22 mouse cellular contexts compared by ENCODE assay signal in the genomic region with DNA sequence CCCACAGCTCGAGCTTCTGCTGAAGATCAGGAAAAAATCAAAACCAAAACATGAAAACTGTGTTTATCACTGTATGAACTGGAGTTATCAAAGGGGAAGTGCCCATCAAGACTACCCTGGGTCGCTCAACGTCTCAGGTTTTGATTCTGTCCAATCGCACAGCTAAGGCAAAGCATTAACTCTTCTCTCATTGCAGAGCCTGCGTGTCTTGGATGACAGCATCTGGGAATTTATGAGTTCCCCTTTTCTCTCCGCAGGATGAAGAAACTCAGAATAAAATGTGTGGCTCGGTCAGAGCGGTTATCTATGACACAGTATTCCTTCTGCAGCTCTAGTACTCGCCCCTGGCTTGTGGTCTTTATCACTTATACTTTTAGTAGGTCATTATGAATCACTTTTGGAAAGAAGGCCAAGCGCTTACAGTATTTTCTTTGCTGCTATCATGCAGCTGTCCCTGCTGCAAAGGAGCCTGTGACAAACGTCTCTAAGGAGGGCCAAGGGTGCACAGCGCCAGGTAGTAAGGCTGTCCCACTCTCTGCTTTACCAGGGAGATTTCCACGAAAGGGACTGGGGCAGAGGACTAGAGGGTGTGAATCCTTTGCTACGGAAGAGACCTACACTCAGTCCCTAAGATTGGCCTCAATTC. TPM values are rescaled to one million over a fixed set of nuclear protein-coding genes. Genes with fewer than 3 reads are reported as not detected.
DNase-seq lines count a peak whose midpoint lies in the region; ATAC-seq and TF ChIP-seq lines count a peak whose summit lies in the region.
"Had no signal": no experiment of that assay in that cellular context is flagged by ENCODE, and none has a peak within 500 bp of the region (broad histone marks: within the 10 kb centered on the region; RNA-seq: fewer than 3 reads in every experiment).

No protein-coding gene starts in this region.

- no peaks in the 10 kb centered on the region for H3K27me3 ChIP-seq in liver, postnatal 0 days (ENCODE audit: insufficient read depth, low read length)
- H3K27me3 ChIP-seq: embryonic facial prominence, embryonic 15.5 days; forebrain, embryonic 12.5 days; limb, embryonic 12.5 days had no signal

- no peak for TF ChIP-seq CTCF in liver, postnatal 0 days (IDR thresholded peaks at IDR 0.05; ENCODE audit: low read depth)

- H3K9ac ChIP-seq in liver, postnatal 0 days (replicated peaks) = no peak overlapping the region
- H3K9ac ChIP-seq: embryonic facial prominence, embryonic 15.5 days; forebrain, embryonic 12.5 days; hindbrain, embryonic 14.5 days; limb, embryonic 12.5 days; liver, embryonic 14.5 days had no signal

- no peaks in the 10 kb centered on the region for H3K36me3 ChIP-seq in liver, postnatal 0 days (replicated peaks; ENCODE audit: insufficient read depth, low read length)
- H3K36me3 ChIP-seq: embryonic facial prominence, embryonic 15.5 days; forebrain, embryonic 12.5 days; limb, embryonic 12.5 days had no signal

- peak; percentile 27 to 33 for DNase-seq in adrenal gland, postnatal 36 days
- DNase-seq in adrenal gland, postnatal 4 days (ENCODE audit: low spot score in 2 of 2) = no peak
- no peak for DNase-seq in liver, postnatal 0 days
- DNase-seq in liver = no peak
- peak; percentile 52 for DNase-seq in c-Kit-positive CD71-negative TER-119-negative erythroid progenitor cells, embryonic 14.5 days (ENCODE audit: low read depth)
- DNase-seq in embryo, embryonic 10.5 days (ENCODE audit: low spot score) = no peak
- DNase-seq in kidney, postnatal 4 days = no peak
- DNase-seq: B cell, adult 2 months; cerebellum, adult 9-10 months; embryo, embryonic 11 days; gastrocnemius, postnatal 25 days; thymus, adult 18-20 months had no signal

- no peak for TF ChIP-seq EP300 in liver, postnatal 0 days (IDR thresholded peaks at IDR 0.05; ENCODE audit: low read depth)

- ATAC-seq in liver, postnatal 0 days = peak; percentile 38; the same call in 1 of the 2 replicates
- ATAC-seq in megakaryocyte-erythroid progenitor cell, adult 5-6 weeks (replicated peaks; ENCODE audit: low FRiP score, low TSS enrichment, poor library complexity, severe bottlenecking) = peak; percentile 60
- ATAC-seq: intestine, embryonic 16.5 days; lung, postnatal 0 days had no signal

- H3K4me3 ChIP-seq in liver, postnatal 0 days (ENCODE audit: low read depth, low read length) = no peak overlapping the region
- H3K4me3 ChIP-seq: embryonic facial prominence, embryonic 15.5 days; forebrain, embryonic 12.5 days; limb, embryonic 12.5 days had no signal

- H3K27ac ChIP-seq in liver, postnatal 0 days (ENCODE audit: low read depth) = no peak overlapping the region
- H3K27ac ChIP-seq: embryonic facial prominence, embryonic 15.5 days; forebrain, embryonic 12.5 days; hindbrain, embryonic 14.5 days; limb, embryonic 12.5 days; liver, embryonic 14.5 days had no signal

- H3K4me2 ChIP-seq in liver, postnatal 0 days (ENCODE audit: low read depth, low read length) = 0 out of 2 replicates have a peak overlapping the region, but pooled peaks have one; percentile 6
- H3K4me2 ChIP-seq: embryonic facial prominence, embryonic 15.5 days; forebrain, embryonic 12.5 days; hindbrain, embryonic 14.5 days; limb, embryonic 12.5 days had no signal

- H3K4me1 ChIP-seq in liver, postnatal 0 days (ENCODE audit: insufficient read depth) = peaks cover 8% of the 10 kb centered on the region
- H3K4me1 ChIP-seq: forebrain, embryonic 12.5 days; limb, embryonic 12.5 days had no signal

- H3K9me3 ChIP-seq in liver, postnatal 0 days (ENCODE audit: low read length) = no peaks in the 10 kb centered on the region
- H3K9me3 ChIP-seq: embryonic facial prominence, embryonic 15.5 days; forebrain, embryonic 12.5 days; limb, embryonic 12.5 days had no signal

- WGBS in liver, postnatal 0 days (ENCODE audit: insufficient replicate concordance) = 37% methylated on average over 14 of the region's 14 CpGs

RNA-seq across cellular contexts. Expression of gene Txndc2, which starts 6.1 kb away (rescaled TPM):
- total RNA-seq in adrenal gland, postnatal 36 days (2021) = 10 to 100 TPM in 1 of 2 experiments, 1 to 10 TPM in 1; 8.8 to 38.2 TPM
- 10 to 100 TPM; 23.7 to 24.4 TPM for total RNA-seq in adrenal gland, postnatal 4 days (2021)
- polyA plus RNA-seq in liver, postnatal 0 days (2015; fragmentation: Nextera tagmentation; extraction: Ambion mirVana) = not detected in 2 replicates
- not detected in 2 replicates for total RNA-seq in megakaryocyte-erythroid progenitor cell, adult 5-6 weeks (2014; fragmentation: Nextera tagmentation)
- not detected in 2 replicates for total RNA-seq in megakaryocyte-erythroid progenitor cell, adult 5-6 weeks (2017)
- total RNA-seq: gastrocnemius, postnatal 25 days had no signal
- polyA plus RNA-seq: heart, embryonic 14.5 days; intestine, embryonic 16.5 days; liver, embryonic 14.5 days; small intestine, adult 2 months had no signal

RNA-seq across cellular contexts. Expression of gene Vapa, which starts 22.5 kb away (rescaled TPM):
- total RNA-seq in adrenal gland, postnatal 36 days (2021) = 100 to 1,000 TPM; 162 to 182 TPM
- 100 to 1,000 TPM; 141 to 143 TPM for total RNA-seq in adrenal gland, postnatal 4 days (2021)
- 84.0 and 93.8 TPM in 2 replicates for polyA plus RNA-seq in liver, postnatal 0 days (2015; fragmentation: Nextera tagmentation; extraction: Ambion mirVana)
- total RNA-seq in megakaryocyte-erythroid progenitor cell, adult 5-6 weeks (2014; fragmentation: Nextera tagmentation) = 93.1 and 132 TPM in 2 replicates
- total RNA-seq in megakaryocyte-erythroid progenitor cell, adult 5-6 weeks (2017) = 94.5 and 99.9 TPM in 2 replicates

Comparison
In these comparisons a context has a peak if more than half of its experiments do, and no peak if none do; other contexts are left out.
1. DNase-seq: peak in adrenal gland, postnatal 36 days (2 of 2) and c-Kit-positive CD71-negative TER-119-negative erythroid progenitor cells, embryonic 14.5 days (single experiment); none in adrenal gland, postnatal 4 days (0 of 2), liver, postnatal 0 days (single experiment), liver (single experiment), embryo, embryonic 10.5 days (single experiment) and kidney, postnatal 4 days (0 of 2).
2. RNA of gene Txndc2, which starts 6.1 kb away (total RNA-seq): 8.8 to 38.2 TPM in adrenal gland, postnatal 36 days and 23.7 to 24.4 TPM in adrenal gland, postnatal 4 days; not detected in megakaryocyte-erythroid progenitor cell, adult 5-6 weeks; every median in the first group is over 4 times any median in the second.